Mouse (Mus musculus): ENCODE data around the gene 9530068E07Rik. TPM values are rescaled to one million over a fixed set of nuclear protein-coding genes. Genes with fewer than 3 reads are reported as not detected.

9530068E07Rik gene
- polyA plus RNA-seq, 1 experiment from 2014 or later, result 217 TPM

DNA sequence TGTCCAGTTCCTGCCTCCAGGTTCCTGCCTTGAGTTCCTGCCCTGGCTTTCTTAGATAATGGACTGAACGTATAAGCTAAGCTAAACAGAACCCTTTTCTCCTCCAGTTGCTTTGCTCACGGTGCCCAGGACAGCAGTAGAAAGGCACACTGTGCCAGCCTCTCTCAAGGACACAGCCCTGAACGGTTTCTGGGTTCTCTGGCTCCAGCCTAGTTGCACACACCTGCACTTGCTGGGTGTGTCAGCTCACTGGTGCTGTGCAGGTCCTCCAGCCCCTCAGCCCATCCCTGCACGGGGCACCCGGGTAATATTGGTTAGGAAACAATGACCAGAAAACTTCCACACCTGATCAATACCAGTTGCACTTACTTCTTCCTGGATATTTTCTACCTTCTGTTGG, 35.9 kb downstream of the 9530068E07Rik start:
- Histone ChIP-seq H3K4me3 (replicated peaks) (no peak overlapping the region), H3K4me2 (no peak overlapping the region), H3K4me1 (peaks cover 7% of the 10 kb centered on the region; the same call in 1 of the 2 replicates), H3K9me3 (replicated peaks) (no peaks in the 10 kb centered on the region), H3K27ac (no peak overlapping the region), H3K9ac (no peak overlapping the region), H3K27me3 (peaks cover 21% of the 10 kb centered on the region; the same call in 1 of the 2 replicates), H3K36me3 (no peaks in the 10 kb centered on the region)
- no peak for ATAC-seq (replicated peaks; ENCODE audit: low FRiP score)
- 92% methylated on average over 5 of the region's 5 CpGs for WGBS

DNA sequence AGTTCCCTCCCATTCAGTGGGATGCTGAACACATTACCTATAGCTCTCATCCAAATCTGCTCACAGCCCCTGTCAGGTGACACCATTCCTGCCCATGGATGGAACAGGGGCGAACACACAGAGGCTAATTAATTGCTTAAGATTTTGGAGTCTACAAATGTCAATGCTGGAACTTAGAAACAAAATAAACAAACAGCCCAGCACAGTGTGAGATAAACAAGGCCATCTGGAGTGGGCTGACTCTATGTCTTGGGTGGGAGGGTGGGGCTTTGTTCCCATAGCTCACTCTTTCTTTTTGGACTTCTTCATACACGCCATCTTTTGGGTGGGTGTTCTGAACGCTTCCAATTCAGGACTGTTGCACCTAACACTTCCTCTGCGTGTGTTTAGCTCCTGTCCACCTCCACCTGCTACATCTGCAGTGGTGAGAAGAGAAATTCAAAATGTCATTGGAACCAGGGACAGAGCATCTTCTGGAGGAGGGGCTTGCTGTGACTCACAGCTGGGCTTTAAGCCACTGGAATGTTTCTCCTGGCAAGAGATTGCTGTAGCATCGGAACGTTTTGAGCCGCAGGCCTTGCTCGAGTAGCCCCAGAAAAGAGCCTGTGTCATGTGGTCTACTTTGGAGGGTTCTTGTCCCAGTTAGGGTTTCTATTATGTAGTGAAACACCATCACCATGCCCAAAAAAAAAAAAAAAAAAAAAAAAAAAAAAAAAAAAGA, 37.0 kb downstream of the 9530068E07Rik start:
- Histone ChIP-seq H3K4me2 (no peak overlapping the region), H3K9ac (no peak overlapping the region), H3K36me3 (no peaks in the 10 kb centered on the region), H3K27me3 (peaks cover 29% of the 10 kb centered on the region; the same call in 1 of the 2 replicates), H3K27ac (no peak overlapping the region), H3K4me3 (replicated peaks) (no peak overlapping the region), H3K4me1 (peaks cover 10% of the 10 kb centered on the region; the same call in 1 of the 2 replicates), H3K9me3 (replicated peaks) (no peaks in the 10 kb centered on the region)
- ATAC-seq (replicated peaks; ENCODE audit: low FRiP score), result no peak
- WGBS, result 73% methylated on average over 8 of the region's 8 CpGs

DNA sequence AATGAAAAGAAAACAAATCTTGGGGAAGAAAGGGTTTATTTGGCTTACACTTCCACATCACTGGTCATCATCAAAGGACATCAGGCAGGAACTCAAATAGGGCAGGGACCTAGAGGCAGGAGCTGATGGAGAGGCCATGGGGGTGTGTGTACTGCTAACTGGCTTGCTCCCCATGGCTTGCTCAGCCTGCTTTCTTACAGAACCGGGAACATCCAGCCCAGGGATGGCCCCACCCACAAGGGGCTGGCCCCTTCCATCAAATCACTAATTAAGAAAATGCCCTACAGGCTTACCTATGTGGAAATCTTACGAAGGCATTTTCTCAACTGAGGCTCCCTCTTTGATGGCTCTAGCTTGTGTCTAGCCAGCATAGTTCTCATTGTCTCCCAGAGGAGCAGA, 37.6 kb downstream of the 9530068E07Rik start:
- no peak overlapping the region for H3K27ac ChIP-seq
- WGBS, result 56% methylated on average over 2 of the region's 2 CpGs
- no peak overlapping the region for H3K9ac ChIP-seq
- ATAC-seq (replicated peaks; ENCODE audit: low FRiP score), result no peak
- H3K36me3 ChIP-seq, result no peaks in the 10 kb centered on the region
- H3K27me3 ChIP-seq, result peaks cover 29% of the 10 kb centered on the region; the same call in 1 of the 2 replicates
- no peaks in the 10 kb centered on the region for H3K9me3 ChIP-seq (replicated peaks)
- no peak overlapping the region for H3K4me3 ChIP-seq (replicated peaks)
- H3K4me1 ChIP-seq, result peaks cover 10% of the 10 kb centered on the region; the same call in 1 of the 2 replicates
- no peak overlapping the region for H3K4me2 ChIP-seq

DNA sequence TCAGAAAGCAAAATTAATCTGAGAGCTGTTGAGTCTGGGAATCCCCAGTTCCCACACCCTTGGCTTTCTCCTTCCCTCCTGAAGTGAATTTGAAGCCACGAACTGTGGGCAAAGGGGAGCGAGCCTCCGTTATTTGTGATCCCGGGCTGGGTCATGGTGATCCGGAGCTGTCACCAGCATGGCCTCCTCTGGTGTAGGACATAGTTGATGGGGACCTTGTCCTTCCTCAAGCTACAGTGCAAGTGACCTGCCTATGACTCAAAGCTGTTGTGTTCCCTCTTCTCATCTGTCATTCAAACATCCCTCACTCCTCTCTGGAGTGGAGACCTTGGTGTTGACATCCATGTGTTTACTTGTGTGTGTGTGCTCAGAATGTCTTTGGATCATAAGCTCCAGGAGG, 39.2 kb downstream of the 9530068E07Rik start:
- no peak overlapping the region for H3K27ac ChIP-seq
- peaks cover 27% of the 10 kb centered on the region; the same call in 1 of the 2 replicates for H3K27me3 ChIP-seq
- no peak overlapping the region for H3K4me2 ChIP-seq
- H3K4me3 ChIP-seq (replicated peaks), result no peak overlapping the region
- H3K4me1 ChIP-seq, result peaks cover 10% of the 10 kb centered on the region; the same call in 1 of the 2 replicates
- H3K36me3 ChIP-seq, result no peaks in the 10 kb centered on the region
- H3K9ac ChIP-seq, result no peak overlapping the region
- no peak for ATAC-seq (replicated peaks; ENCODE audit: low FRiP score)
- H3K9me3 ChIP-seq (replicated peaks), result no peaks in the 10 kb centered on the region
- WGBS, result 92% methylated on average over 5 of the region's 5 CpGs

DNA sequence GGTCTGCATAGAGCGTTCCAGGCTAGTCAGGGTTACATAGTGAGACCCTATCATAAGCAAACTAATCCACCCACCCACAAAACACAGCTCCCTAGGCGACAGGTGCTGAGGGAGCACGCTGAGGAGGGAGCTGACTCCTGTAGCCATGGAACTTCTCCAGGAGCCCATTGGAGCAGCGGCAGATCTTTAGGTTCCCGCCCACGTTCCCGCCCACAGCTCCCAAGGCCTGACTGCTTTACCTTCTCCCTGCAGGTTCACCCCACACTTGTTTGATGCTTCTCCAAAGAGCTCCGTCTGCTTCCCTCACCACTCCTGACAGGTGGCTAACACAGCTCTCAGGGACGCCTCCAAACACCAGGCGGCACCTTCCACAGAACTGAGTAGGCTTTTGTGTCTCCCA, 40.9 kb downstream of the 9530068E07Rik start:
- H3K4me2 ChIP-seq, result peak overlapping the region; percentile 51
- H3K36me3 ChIP-seq, result no peaks in the 10 kb centered on the region
- peaks cover 29% of the 10 kb centered on the region; the same call in 1 of the 2 replicates for H3K27me3 ChIP-seq
- 0 out of 2 replicates have a peak, but pooled peaks have one; percentile 29 for ATAC-seq (replicated peaks; ENCODE audit: low FRiP score)
- H3K4me3 ChIP-seq (replicated peaks), result peak overlapping the region; percentile 15; the same call in 1 of the 2 replicates
- no peak overlapping the region for H3K9ac ChIP-seq
- no peaks in the 10 kb centered on the region for H3K9me3 ChIP-seq (replicated peaks)
- H3K4me1 ChIP-seq, result peaks cover 10% of the 10 kb centered on the region; the same call in 1 of the 2 replicates
- no peak overlapping the region for H3K27ac ChIP-seq
- 15% methylated on average over 10 of the region's 10 CpGs for WGBS

DNA sequence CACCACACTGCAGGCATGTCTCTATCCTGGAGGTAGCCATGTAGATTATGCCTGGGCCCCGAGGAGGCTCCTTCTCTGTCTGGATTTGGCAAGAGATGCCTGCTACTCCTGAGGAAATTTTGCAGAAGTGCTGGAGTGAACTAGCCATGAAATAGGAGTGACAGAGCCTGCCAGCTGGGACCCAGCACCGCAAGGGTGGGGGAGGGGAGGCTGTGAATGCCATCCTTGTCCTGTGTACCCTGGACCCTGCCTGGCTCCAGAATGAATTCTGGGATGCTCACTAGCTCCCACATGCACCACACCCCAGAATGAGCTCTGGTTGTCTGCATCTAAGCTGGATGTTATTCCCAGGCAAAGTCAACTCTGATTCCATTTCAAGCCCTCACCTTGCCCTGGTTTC, 44.9 kb downstream of the 9530068E07Rik start:
- Histone ChIP-seq H3K4me2 (no peak overlapping the region), H3K9ac (no peak overlapping the region), H3K9me3 (replicated peaks) (no peaks in the 10 kb centered on the region), H3K27ac (no peak overlapping the region), H3K27me3 (peaks cover 25% of the 10 kb centered on the region; the same call in 1 of the 2 replicates), H3K4me1 (peaks cover 10% of the 10 kb centered on the region; the same call in 1 of the 2 replicates), H3K4me3 (replicated peaks) (no peak overlapping the region), H3K36me3 (no peaks in the 10 kb centered on the region)
- 80% methylated on average over 2 of the region's 2 CpGs for WGBS
- ATAC-seq (replicated peaks; ENCODE audit: low FRiP score), result no peak

DNA sequence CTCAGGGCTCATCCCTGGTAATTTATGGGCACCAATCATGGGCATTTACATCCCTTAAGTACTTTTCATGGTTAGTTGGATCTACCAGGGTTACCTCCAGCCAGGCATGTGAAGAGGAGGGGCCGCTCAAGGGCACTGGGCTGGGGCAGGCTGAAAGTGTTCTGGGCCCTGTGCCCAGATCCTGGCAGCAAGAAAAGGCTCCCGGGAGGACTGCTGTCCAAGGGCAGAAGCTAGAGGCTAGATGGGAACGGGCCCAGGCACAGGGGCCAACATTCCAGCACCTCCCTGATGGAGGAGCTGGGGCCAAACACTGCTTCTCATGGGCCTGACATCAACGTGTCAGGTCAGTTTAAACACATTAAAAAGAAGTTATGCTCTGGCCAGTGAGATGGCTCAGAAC, 51.0 kb downstream of the 9530068E07Rik start:
- Histone ChIP-seq H3K36me3 (no peaks in the 10 kb centered on the region), H3K27me3 (0 out of 2 replicates have a peak, but pooled peaks cover 10% of the 10 kb centered on the region), H3K27ac (no peak overlapping the region), H3K4me1 (peaks cover 5% of the 10 kb centered on the region; the same call in 1 of the 2 replicates), H3K4me3 (replicated peaks) (no peak overlapping the region), H3K9ac (no peak overlapping the region), H3K4me2 (no peak overlapping the region), H3K9me3 (replicated peaks) (no peaks in the 10 kb centered on the region)
- 0 out of 2 replicates have a peak, but pooled peaks have one; percentile 29 for ATAC-seq (replicated peaks; ENCODE audit: low FRiP score)
- WGBS, result 20% methylated on average over 4 of the region's 4 CpGs

DNA sequence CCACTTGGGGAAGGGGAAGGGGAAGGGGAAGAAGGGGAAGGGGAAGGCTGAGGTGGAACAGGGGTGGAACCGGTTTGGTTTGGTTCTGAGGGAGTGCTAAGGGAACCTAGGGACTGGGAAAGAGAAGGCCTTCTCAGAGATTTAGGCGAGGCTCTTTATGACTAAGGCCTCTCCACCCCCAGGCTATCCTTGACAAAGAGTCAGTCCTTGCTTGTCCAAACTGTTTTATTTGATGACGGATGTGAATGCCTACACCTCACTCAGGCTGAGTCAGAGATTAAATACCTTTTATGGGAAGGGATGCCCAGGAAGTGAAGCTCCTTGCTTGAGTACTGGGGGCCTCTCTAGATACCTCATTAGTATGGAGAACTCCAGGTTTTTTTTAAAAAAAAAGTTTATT, 52.8 kb downstream of the 9530068E07Rik start:
- peaks cover 5% of the 10 kb centered on the region; the same call in 1 of the 2 replicates for H3K4me1 ChIP-seq
- no peak for ATAC-seq (replicated peaks; ENCODE audit: low FRiP score)
- 61% methylated on average over 3 of the region's 3 CpGs for WGBS
- no peak overlapping the region for H3K9ac ChIP-seq
- no peaks in the 10 kb centered on the region for H3K36me3 ChIP-seq
- no peak overlapping the region for H3K4me2 ChIP-seq
- no peak overlapping the region for H3K4me3 ChIP-seq (replicated peaks)
- no peaks in the 10 kb centered on the region for H3K9me3 ChIP-seq (replicated peaks)
- no peak overlapping the region for H3K27ac ChIP-seq
- 0 out of 2 replicates have a peak, but pooled peaks cover 10% of the 10 kb centered on the region for H3K27me3 ChIP-seq

DNA sequence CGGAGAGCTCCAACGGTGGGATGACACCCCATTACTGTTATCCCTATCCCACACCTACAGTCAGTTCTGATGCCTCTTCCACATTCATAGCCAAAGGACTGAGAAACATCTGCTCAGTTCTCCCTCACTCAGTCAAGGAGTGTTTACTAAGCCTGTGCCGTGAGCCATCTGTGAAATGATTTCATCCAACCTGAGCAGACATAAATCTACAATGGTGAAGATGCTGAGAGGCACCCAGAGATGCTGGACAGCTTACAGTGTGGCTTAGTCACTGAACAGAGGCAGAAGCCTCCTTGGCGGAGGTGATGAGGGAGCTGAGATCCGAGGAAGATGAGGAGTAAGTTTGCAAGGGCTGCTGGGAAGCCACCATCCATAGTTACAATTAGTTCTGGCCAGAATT, 62.1 kb downstream of the 9530068E07Rik start:
- Histone ChIP-seq H3K4me3 (replicated peaks) (no peak overlapping the region), H3K27me3 (0 out of 2 replicates have a peak, but pooled peaks cover 4% of the 10 kb centered on the region), H3K36me3 (no peaks in the 10 kb centered on the region), H3K4me2 (no peak overlapping the region), H3K9ac (no peak overlapping the region), H3K27ac (no peak overlapping the region), H3K9me3 (replicated peaks) (no peaks in the 10 kb centered on the region), H3K4me1 (peaks cover 13% of the 10 kb centered on the region)
- ATAC-seq (replicated peaks; ENCODE audit: low FRiP score), result no peak
- WGBS, result 69% methylated on average over 5 of the region's 5 CpGs

Other genes starting within 250 kb of the 9530068E07Rik start
- not detected in 2 replicates for gene Olfr1371, start 182.4 kb upstream of the 9530068E07Rik start, polyA plus RNA-seq (2015; fragmentation: Nextera tagmentation; extraction: Ambion mirVana)
- gene Skp1a, start 164.4 kb upstream of the 9530068E07Rik start, polyA plus RNA-seq (2015; fragmentation: Nextera tagmentation; extraction: Ambion mirVana), result 790 and 863 TPM in 2 replicates
- 15.4 and 15.5 TPM in 2 replicates for gene Tcf7, start 113.4 kb upstream of the 9530068E07Rik start, polyA plus RNA-seq (2015; fragmentation: Nextera tagmentation; extraction: Ambion mirVana)
- gene Vdac1, start 35.6 kb upstream of the 9530068E07Rik start, polyA plus RNA-seq (2015; fragmentation: Nextera tagmentation; extraction: Ambion mirVana), result 336 and 358 TPM in 2 replicates

Data from kidney, embryonic 15.5 days (tissue).